Mouse (Mus musculus): Measurements from ENCODE around the gene Srp9. TPM values are rescaled to one million over a fixed set of nuclear protein-coding genes. Genes with fewer than 3 reads are reported as not detected.
"Not testable (repeated sequence)": the region's sequence is repeated elsewhere in the genome, so short reads cannot be mapped to it uniquely, and the experiment has no call there.

Srp9 gene
- total RNA-seq, 2 experiments from 2014 or later = 39.8 to 42.7 TPM

DNA sequence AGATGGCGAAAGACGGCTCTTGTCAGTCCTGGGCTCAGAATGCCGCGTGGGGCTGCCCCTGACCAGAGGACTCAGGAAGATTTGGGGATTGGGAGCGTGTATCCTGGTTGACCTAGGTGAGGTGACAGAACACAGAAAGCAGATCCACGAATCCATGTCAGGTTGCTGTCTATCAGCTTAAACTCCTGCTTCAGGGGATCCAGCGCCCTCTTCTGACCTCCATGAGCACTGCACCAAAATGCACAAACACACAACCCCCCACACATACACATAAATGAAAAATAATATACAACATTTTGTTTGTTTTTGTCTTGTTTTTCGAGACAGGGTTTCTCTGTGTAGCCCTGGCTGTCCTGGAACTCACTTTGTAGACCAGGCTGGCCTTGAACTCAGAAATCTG is 13.6 kb downstream of the Srp9 start:
- intact Hi-C loops (cut with DNase I) = loop anchor here (5.0 kb wide), 1 partner anchor 399 kb away; no protein-coding TSS in a partner anchor
- DNase-seq (ENCODE audit: low spot score) = no peak

DNA sequence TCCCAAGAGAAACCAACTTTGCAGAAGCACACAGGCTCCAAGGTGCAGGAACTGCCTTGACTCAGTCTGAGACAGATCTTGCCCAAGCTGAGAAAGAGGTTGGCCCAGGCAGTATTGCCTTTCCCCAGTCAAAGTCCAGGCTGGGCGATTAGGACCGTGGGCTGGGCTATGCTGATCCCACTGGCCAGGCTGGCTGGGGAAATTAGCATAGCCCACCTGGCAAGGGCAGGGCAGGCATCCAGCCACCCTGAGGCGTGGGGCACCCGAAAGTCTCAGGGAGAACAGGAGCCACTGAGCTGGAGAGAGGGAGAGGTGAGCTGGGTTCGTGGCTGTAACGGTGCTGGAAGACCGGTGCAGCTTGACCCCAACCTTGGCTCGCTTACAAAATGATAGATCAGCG is 15.4 kb downstream of the Srp9 start:
- DNase-seq (ENCODE audit: low spot score) = no peak
- intact Hi-C loops (cut with DNase I) = loop anchor here (1.0 to 5.0 kb wide), 2 partner anchors 252 to 397 kb away; no protein-coding TSS in a partner anchor

DNA sequence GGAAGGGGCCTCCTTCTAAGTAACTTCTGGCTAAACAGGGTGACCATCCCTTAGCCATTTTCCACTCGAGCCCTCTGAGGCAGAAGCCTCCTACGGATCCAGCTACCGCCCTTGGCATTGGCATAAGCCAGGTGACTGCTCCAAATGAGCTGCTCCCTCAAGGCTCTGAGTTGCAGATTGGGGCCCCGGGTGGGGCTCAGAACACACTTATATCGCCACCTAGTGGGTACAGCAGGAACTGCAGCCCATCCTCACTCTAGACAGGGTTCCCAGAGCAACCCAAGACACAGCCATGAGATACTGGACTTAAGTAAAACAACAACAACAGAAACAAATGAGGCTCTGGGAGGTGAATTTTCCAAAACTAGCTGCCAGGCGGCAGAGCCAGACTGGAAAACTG is 15.8 kb downstream of the Srp9 start:
- intact Hi-C loops (cut with DNase I) = loop anchor here (1.0 kb wide), 1 partner anchor 252 kb away; no protein-coding TSS in a partner anchor
- peak; percentile 17 for DNase-seq (ENCODE audit: low spot score)

DNA sequence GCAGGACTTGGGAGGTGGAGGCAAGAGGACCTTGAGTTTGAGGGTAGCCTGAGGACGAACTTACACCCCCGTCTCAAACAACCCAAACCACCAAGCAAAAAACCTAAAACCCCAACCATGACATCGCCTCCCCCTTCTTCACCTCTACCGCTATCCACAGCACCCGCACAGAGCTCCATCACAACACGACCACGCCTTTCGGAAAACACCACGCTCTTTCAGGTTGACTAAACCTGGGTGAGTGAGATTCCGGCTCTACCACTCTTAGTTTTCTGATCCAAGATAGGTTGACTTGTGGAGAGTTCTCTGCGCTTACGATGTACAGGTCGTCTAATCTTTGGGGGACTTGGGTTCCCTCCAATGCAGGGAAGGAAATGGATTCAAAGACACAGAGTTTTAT is 18.2 kb downstream of the Srp9 start:
- intact Hi-C loops (cut with DNase I) = no loop called here

DNA sequence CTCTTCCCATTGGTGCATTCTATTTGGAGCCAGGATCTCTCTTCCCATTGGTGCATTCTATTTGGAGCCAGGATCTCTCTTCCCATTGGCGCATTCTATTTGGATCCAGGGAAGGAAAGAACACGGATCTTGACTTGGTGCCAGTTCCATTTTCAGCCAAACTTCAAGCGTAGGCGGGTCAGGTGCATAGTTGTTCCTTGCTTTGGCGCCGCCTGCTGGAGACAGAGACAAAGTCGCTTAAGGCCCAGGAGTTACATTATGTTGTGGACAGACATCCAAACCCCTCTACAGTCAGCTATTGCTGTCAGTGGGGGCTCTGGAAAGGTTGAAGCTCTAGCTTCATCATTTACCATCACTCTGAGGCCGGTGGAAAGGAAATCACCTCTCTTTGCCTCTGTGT is 18.8 kb downstream of the Srp9 start:
- DNase-seq (ENCODE audit: low spot score) = no peak
- intact Hi-C loops (cut with DNase I) = no loop called here

More for the DNA sequence above, 18.2 kb downstream of the Srp9 start:
- DNase-seq (ENCODE audit: low spot score) = no peak

DNA sequence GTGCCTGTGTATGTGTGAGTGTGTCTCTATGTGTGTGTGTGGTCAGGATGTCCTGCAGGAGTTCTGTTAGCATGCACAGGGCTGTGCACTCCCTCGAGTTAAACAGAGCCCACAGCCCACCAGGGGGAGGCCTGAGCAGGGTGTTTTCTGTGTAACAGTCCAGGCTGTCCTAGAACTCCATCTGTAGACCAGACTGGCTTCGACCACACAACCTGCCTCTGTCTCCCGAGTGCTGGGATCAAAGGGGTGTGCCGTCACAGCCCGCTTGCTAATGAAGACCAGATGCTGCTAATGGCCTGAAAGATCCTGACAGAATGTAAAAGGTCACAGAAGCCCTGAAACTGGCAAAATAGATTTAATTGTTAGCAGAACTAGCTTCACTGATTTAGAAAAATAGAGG is 21.0 kb downstream of the Srp9 start:
- intact Hi-C loops (cut with DNase I) = no loop called here
- no peak for DNase-seq (ENCODE audit: low spot score)

DNA sequence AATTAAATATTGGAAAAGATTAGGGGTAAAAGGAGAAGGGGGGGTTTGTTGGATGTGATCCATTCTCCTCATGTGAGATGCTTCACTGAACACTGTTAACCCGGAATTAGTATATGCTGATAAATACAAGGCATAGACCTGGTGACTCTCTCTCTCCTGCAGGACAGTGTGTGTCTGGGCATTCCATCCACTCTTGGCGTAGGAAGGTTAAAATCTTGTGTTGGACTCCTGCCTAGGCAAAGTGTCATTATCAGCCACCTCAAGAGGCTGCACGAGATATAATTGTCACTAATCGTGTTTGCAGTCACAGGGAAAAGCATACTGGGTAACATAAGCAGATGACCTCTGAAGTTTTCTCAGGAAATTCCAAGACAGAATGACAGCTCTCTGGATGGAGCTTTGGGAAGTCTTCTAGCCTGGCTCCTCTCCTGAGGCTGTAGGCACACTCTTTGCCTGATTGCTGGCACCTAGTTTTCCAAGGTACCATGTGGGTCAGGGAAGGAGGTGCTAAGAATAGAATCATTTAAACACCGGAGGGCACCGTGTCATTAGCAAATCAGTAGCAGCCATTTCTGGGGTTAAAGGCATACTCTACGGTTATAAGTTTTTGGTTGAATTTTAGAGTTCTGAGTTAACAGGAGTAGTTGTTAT is 24.5 kb downstream of the Srp9 start:
- intact Hi-C loops (cut with DNase I) = no loop called here
- DNase-seq (ENCODE audit: low spot score) = no peak

DNA sequence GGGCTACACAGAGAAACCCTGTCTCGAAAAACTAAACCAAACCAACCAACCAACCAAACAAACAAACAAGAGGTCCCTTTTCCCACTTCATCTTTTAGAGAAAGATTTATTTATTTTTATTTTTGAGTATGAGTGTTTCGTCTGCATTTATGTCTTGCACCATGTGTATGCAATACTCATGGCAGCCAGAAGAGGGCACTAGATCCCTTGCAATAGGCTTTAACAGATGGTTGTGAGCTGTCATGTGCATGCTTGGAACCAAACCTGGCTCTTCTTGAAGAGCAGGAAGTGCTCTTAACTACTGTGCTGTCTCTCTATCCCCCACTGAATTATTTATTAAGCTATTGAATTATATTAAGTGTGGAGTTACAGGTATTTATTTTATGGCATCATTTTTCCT is 25.4 kb downstream of the Srp9 start:
- intact Hi-C loops (cut with DNase I) = no loop called here
- no peak for DNase-seq (ENCODE audit: low spot score)

DNA sequence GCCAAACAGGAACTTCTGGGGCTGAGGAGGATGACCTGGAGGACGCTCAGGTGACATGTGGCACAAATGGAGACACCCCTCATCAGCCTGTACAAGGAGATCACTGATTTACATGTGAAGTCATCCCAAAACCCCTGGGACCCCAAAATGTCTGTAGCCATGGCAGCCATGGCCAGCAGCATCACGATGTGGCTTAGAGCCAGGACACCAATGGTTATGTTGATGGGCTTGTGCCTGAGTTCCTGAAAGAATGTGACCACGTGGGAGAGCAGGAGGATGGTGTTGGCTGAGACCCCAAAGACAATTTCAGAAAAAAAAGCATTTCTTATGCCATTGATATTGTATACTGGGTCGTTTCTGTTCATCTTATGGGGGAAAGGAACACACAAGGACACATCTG is 33.2 kb downstream of the Srp9 start:
- DNase-seq (ENCODE audit: low spot score) = no peak
- intact Hi-C loops (cut with DNase I) = no loop called here

DNA sequence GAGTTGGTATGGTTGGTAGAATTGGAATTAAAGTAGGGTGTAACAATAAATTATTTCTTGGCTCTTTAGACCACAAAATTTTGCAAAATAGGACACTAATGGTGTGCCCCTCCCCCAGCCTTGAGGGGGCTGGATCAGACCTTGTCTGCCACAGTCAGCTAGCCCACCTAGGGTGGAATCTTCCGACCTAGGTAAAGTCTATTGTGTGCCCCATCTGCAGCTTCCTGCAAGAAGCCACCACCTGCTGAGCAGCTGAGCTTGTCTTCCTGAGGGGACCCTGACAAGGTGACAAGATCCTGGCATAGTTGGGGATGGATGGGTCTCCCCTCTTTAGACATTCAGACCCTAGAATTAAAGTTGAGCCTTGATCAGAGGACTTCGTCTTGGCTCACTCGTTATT is 35.0 kb downstream of the Srp9 start:
- no peak for DNase-seq (ENCODE audit: low spot score)
- intact Hi-C loops (cut with DNase I) = no loop called here

DNA sequence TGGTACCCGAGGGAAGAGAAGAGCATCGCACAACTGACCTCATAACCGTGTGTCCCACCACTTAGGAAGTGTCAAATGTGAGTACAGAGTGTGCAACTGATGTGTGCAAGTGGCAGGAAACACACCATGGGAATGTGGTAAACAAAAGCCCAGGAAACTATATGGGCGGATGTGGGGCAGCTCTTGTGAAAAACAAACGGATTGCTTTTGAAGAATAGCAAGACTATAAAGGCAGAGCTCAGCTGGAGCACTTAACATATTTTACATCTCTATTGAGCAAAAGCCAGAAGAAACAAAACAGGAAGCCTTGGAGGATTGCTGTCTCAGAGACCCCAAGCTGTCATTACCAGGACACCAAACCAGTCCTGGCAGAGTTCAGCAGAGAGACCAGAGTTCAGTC is 38.4 kb downstream of the Srp9 start:
- intact Hi-C loops (cut with DNase I) = no loop called here
- no peak for DNase-seq (ENCODE audit: low spot score)

DNA sequence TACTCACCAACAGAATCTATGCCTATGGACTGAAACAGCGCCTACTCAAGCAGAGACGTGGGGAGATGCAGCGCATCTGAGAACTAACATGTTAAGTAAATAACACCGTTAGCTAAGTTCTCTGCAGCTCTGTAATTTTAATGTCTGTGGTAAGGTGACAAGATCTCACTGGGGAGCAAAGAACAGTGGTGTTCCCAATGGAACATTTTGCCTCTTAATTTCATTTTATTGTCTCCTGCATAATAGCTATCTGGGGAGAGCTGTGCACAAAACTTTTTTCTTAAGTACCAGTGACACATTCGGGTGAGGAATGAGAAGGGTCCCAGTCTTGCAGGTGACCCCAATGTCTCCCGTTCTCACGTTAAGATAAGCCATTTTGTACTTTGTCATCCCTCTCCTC is 39.8 kb downstream of the Srp9 start, which contains the start of gene Vmn1r1:
Gene Vmn1r1, minus strand, starts transcription at position 101 of the 400 bp plus-strand sequence.
- intact Hi-C loops (cut with DNase I) = no loop called here
- no peak for DNase-seq (ENCODE audit: low spot score)

DNA sequence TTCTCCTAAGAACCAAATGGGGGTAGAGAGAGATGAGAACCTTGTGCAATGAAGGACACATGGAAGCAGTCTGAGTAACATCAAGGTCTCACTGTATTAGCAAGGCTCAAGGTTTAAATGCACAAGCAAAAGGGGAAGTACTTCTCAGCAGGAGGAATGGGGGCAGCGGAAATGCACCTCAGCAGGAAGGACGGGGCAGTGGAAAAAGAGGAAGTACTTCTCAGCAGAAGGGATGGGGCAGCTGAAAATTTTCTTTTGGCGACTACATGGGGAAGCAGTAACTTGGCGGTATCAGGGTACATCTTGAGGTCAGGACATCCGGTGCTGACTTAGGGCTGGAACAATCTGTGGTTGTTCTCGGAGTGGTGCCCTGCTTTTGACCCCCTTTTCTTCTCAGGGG is 45.7 kb downstream of the Srp9 start:
- DNase-seq (ENCODE audit: low spot score); intact Hi-C loops (cut with DNase I): not testable (repeated sequence)

DNA sequence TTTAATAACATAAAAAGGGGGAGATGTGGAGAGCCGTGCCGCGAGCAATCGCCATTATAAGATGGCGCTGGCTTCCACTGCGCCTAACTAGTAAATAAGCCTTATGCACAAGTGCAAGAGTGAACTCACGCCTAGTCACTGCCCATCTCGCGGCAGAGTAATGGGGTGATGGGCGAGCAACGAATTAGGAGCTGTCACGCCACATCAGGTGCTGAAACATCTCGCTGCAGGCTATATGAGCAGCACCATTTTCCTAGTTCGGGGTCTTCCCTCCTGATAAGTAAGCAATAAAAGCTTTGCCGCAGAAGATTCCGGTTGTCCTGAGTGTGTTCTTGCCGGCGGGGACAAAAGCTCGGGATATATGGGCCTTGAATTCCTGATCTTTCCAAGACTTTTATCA is 52.4 kb downstream of the Srp9 start:
- DNase-seq (ENCODE audit: low spot score); intact Hi-C loops (cut with DNase I): not testable (repeated sequence)

DNA sequence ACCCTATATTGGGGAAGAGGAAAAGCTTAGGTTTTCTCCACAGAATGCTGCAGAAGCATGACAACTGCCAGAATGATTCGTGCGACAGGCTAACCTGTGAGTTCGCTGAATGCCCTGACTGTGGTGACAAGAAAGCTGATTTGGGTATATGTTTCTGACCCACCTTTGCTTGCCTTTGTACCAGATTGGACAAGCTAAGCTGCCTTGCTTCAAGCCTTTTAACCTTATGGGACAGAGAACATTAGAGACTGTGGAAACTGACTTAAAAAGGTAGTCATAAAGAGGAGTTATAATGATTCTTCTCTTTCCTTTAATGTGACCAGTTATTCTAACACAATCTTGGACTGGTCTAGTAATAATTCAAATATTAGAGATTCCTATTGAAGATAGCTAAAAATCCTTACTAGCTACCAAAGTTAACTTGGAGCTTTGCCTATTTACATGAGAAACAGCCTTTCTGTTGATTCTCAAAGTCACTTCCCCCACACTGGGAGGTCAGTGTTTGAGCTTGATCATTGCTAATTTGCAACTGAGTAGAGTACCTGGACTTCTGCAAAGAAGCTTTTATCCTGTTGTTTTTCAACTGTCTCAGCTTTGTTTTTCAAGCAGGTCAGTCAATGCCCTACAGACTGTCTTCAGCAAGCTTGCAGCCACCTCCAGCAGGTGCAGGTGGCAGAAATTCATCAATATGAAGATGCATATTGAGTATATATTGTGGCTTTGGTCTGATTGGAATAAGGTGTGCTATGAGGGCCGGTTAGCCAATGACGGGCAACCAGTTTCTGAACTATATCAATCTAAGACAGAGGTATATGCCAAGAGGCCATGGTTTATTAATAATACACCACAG is 57.1 kb downstream of the Srp9 start:
- no peak for DNase-seq (ENCODE audit: low spot score)
- intact Hi-C loops (cut with DNase I) = no loop called here

Other genes with a start within 250 kb of the Srp9 start
- gene Enah, start 104.7 kb upstream of the Srp9 start, total RNA-seq (2021) = 100 to 1,000 TPM; 106 to 109 TPM
- not detected for gene Vmn1r1, start 39.7 kb downstream of the Srp9 start, total RNA-seq (2021)
- gene Degs1, start 158.1 kb downstream of the Srp9 start, total RNA-seq (2021) = 10 to 100 TPM; 54.9 to 60.7 TPM
- gene Fbxo28, start 216.9 kb downstream of the Srp9 start, total RNA-seq (2021) = 10 to 100 TPM; 21.3 to 21.5 TPM